ENCODE assay signal across 16 mouse cellular contexts in genomic region chr2:129587825-129588251, GRCm38 (mm10). TPM values are rescaled to one million over a fixed set of nuclear protein-coding genes. Genes with fewer than 3 reads are reported as not detected.
DNase-seq lines count a peak whose midpoint lies in the region; ATAC-seq and TF ChIP-seq lines count a peak whose summit lies in the region.
"Had no signal": no experiment of that assay in that cellular context is flagged by ENCODE, and none has a peak within 500 bp of the region (broad histone marks: within the 10 kb centered on the region; RNA-seq: fewer than 3 reads in every experiment).

No protein-coding gene starts in this region.

- no peak for ATAC-seq in lung, embryonic 14.5 days (ENCODE audit: insufficient read depth)

- no peaks in the 10 kb centered on the region for H3K36me3 ChIP-seq in lung, embryonic 14.5 days (ENCODE audit: insufficient read depth)
- H3K36me3 ChIP-seq in limb, embryonic 10.5 days, result no peaks in the 10 kb centered on the region
- H3K36me3 ChIP-seq: limb, embryonic 12.5 days had no signal

- DNase-seq in gastrocnemius, adult 2 months, result peak; percentile 50
- DNase-seq in gastrocnemius, postnatal 36 days, result no peak
- DNase-seq in lung, embryonic 14.5 days, result peak; percentile 8
- DNase-seq in lung, postnatal 14 days, result no peak
- DNase-seq in embryo, embryonic 10.5 days (ENCODE audit: low spot score), result peak; percentile 55
- DNase-seq in limb, embryonic 10.5 days (ENCODE audit: low spot score), result peak; percentile 47
- DNase-seq in spleen, adult 12 weeks (ENCODE audit: low spot score), result no peak
- DNase-seq in cerebellum, postnatal 25 days, result no peak
- DNase-seq: B cell, adult 2 months; cerebellum, postnatal 36 days; kidney, postnatal 14 days; right cerebral cortex, adult 18-20 months had no signal

- TF ChIP-seq CTCF in gastrocnemius, adult 2 months (IDR thresholded peaks at IDR 0.05), result no peak
- no peak for TF ChIP-seq CTCF in lung, embryonic 14.5 days (IDR thresholded peaks at IDR 0.05; ENCODE audit: low read depth)

- intact Hi-C loops in gastrocnemius, adult 2 months (cut with DNase I), result no loop called here
- intact Hi-C loops in gastrocnemius, postnatal 36 days (cut with DNase I), result no loop called here

- no peaks in the 10 kb centered on the region for H3K9me3 ChIP-seq in lung, embryonic 14.5 days (ENCODE audit: low read depth, low read length)
- no peaks in the 10 kb centered on the region for H3K9me3 ChIP-seq in limb, embryonic 10.5 days (replicated peaks)
- H3K9me3 ChIP-seq: limb, embryonic 12.5 days had no signal

- H3K4me1 ChIP-seq in lung, embryonic 14.5 days (ENCODE audit: insufficient read depth), result no peaks in the 10 kb centered on the region
- H3K4me1 ChIP-seq in limb, embryonic 10.5 days, result peaks cover 25% of the 10 kb centered on the region

- no peak overlapping the region for H3K4me3 ChIP-seq in gastrocnemius, adult 2 months
- H3K4me3 ChIP-seq in lung, embryonic 14.5 days (ENCODE audit: low read depth, low read length), result no peak overlapping the region
- H3K4me3 ChIP-seq in limb, embryonic 10.5 days, result no peak overlapping the region
- H3K4me3 ChIP-seq: limb, embryonic 12.5 days had no signal

- no peak overlapping the region for H3K9ac ChIP-seq in lung, embryonic 14.5 days
- H3K9ac ChIP-seq: limb, embryonic 12.5 days had no signal

- H3K4me2 ChIP-seq in lung, embryonic 14.5 days, result no peak overlapping the region
- H3K4me2 ChIP-seq: limb, embryonic 12.5 days had no signal

- H3K27ac ChIP-seq in gastrocnemius, adult 2 months, result peak overlapping the region; percentile 24; the same call in 1 of the 2 replicates
- H3K27ac ChIP-seq in lung, embryonic 14.5 days (ENCODE audit: low read depth), result no peak overlapping the region
- H3K27ac ChIP-seq in limb, embryonic 10.5 days, result no peak overlapping the region
- H3K27ac ChIP-seq: limb, embryonic 12.5 days had no signal

- no peaks in the 10 kb centered on the region for H3K27me3 ChIP-seq in lung, embryonic 14.5 days (ENCODE audit: insufficient read depth, low read length)
- peaks cover 31% of the 10 kb centered on the region; the same call in 1 of the 2 replicates for H3K27me3 ChIP-seq in limb, embryonic 10.5 days (ENCODE audit: low read depth, poor library complexity, severe bottlenecking)

- WGBS in lung, embryonic 14.5 days, result 17% methylated on average over 7 of the region's 7 CpGs
- WGBS in limb, embryonic 10.5 days, result 17% methylated on average over 7 of the region's 7 CpGs

RNA-seq across cellular contexts. Expression of gene Sirpa, which starts 4.8 kb away (rescaled TPM):
- 1 to 10 TPM; 5.0 to 7.4 TPM for total RNA-seq in gastrocnemius, adult 2 months (2021)
- total RNA-seq in gastrocnemius, postnatal 36 days (2021), result 1 to 10 TPM; 5.9 to 6.5 TPM
- 25.0 and 26.5 TPM in 2 replicates for polyA plus RNA-seq in lung, embryonic 14.5 days (2014; fragmentation: Nextera tagmentation; extraction: Ambion mirVana)
- 10.6 and 11.5 TPM in 2 replicates for polyA plus RNA-seq in limb, embryonic 10.5 days (2016; fragmentation: Nextera tagmentation; extraction: Ambion mirVana)

RNA-seq across cellular contexts. Expression of gene F830045P16Rik, which starts 51.4 kb away (rescaled TPM):
- not detected for total RNA-seq in gastrocnemius, adult 2 months (2021)
- not detected for total RNA-seq in gastrocnemius, postnatal 36 days (2021)
- polyA plus RNA-seq in lung, embryonic 14.5 days (2014; fragmentation: Nextera tagmentation; extraction: Ambion mirVana), result not detected in 2 replicates
- polyA plus RNA-seq in limb, embryonic 10.5 days (2016; fragmentation: Nextera tagmentation; extraction: Ambion mirVana), result not detected in 2 replicates
- polyA plus RNA-seq: heart, embryonic 14.5 days; limb, embryonic 12.5 days; lung, embryonic 16.5 days; stomach, embryonic 16.5 days had no signal

Comparison
In these comparisons a context has a peak if more than half of its experiments do, and no peak if none do; other contexts are left out.
1. DNase-seq: peak in gastrocnemius, adult 2 months (single experiment), lung, embryonic 14.5 days (single experiment), embryo, embryonic 10.5 days (single experiment) and limb, embryonic 10.5 days (single experiment); none in gastrocnemius, postnatal 36 days (0 of 2), lung, postnatal 14 days (single experiment), spleen, adult 12 weeks (single experiment) and cerebellum, postnatal 25 days (0 of 2).